15 mouse cellular contexts compared by ENCODE assay signal in genomic region chr2:154565562-154565961, GRCm38 (mm10). TPM values are rescaled to one million over a fixed set of nuclear protein-coding genes. Genes with fewer than 3 reads are reported as not detected.
DNase-seq lines count a peak whose midpoint lies in the region; ATAC-seq and TF ChIP-seq lines count a peak whose summit lies in the region.
"Had no signal": no experiment of that assay in that cellular context is flagged by ENCODE, and none has a peak within 500 bp of the region (broad histone marks: within the 10 kb centered on the region; RNA-seq: fewer than 3 reads in every experiment).

No protein-coding gene starts in this region.

- H3K36me3 ChIP-seq in hindbrain, embryonic 10.5 days, result peaks cover 63% of the 10 kb centered on the region
- H3K36me3 ChIP-seq in hindbrain, embryonic 11.5 days (ENCODE audit: control insufficient read depth, insufficient read depth, low read length), result 0 out of 2 replicates have a peak, but pooled peaks cover 2% of the 10 kb centered on the region
- H3K36me3 ChIP-seq in stomach, embryonic 16.5 days (ENCODE audit: control insufficient read depth, insufficient read depth, low read length), result peaks cover 18% of the 10 kb centered on the region
- H3K36me3 ChIP-seq in stomach, postnatal 0 days (ENCODE audit: control insufficient read depth, insufficient read depth, low read length), result peaks cover 6% of the 10 kb centered on the region; the same call in 1 of the 2 replicates
- peaks cover 31% of the 10 kb centered on the region for H3K36me3 ChIP-seq in forebrain, embryonic 14.5 days (ENCODE audit: control insufficient read depth, insufficient read depth, low read length)

- intact Hi-C loops in gastrocnemius, postnatal 36 days (cut with DNase I), result loop anchor here (5.0 kb wide), 1 partner anchor 42 kb away; no protein-coding TSS in a partner anchor

- TF ChIP-seq CTCF in stomach, postnatal 0 days (IDR thresholded peaks at IDR 0.05; ENCODE audit: low read depth), result no peak

- no peak for ATAC-seq in hindbrain, embryonic 11.5 days (ENCODE audit: low FRiP score)
- ATAC-seq in stomach, embryonic 16.5 days (ENCODE audit: insufficient read depth, low FRiP score), result no peak
- ATAC-seq in stomach, postnatal 0 days (ENCODE audit: low FRiP score, low TSS enrichment), result no peak
- ATAC-seq in forebrain, embryonic 14.5 days, result no peak

- no peak overlapping the region for H3K4me3 ChIP-seq in hindbrain, embryonic 10.5 days
- H3K4me3 ChIP-seq in hindbrain, embryonic 11.5 days (ENCODE audit: low read depth, low read length), result no peak overlapping the region
- no peak overlapping the region for H3K4me3 ChIP-seq in stomach, embryonic 16.5 days (replicated peaks; ENCODE audit: low read length)
- no peak overlapping the region for H3K4me3 ChIP-seq in stomach, postnatal 0 days (ENCODE audit: low read depth, low read length)
- no peak overlapping the region for H3K4me3 ChIP-seq in forebrain, embryonic 14.5 days (ENCODE audit: low read depth, low read length)
- H3K4me3 ChIP-seq: left cerebral cortex, adult 2 months had no signal

- no peaks in the 10 kb centered on the region for H3K9me3 ChIP-seq in hindbrain, embryonic 10.5 days
- H3K9me3 ChIP-seq in hindbrain, embryonic 11.5 days (ENCODE audit: control insufficient read depth, low read length), result no peaks in the 10 kb centered on the region
- no peaks in the 10 kb centered on the region for H3K9me3 ChIP-seq in stomach, embryonic 16.5 days (replicated peaks; ENCODE audit: control insufficient read depth, low read length)
- no peaks in the 10 kb centered on the region for H3K9me3 ChIP-seq in stomach, postnatal 0 days (ENCODE audit: control insufficient read depth, low read length)
- H3K9me3 ChIP-seq in forebrain, embryonic 14.5 days (replicated peaks; ENCODE audit: control insufficient read depth, low read length), result no peaks in the 10 kb centered on the region

- 74% methylated on average over 3 of the region's 3 CpGs for WGBS in hindbrain, embryonic 10.5 days
- WGBS in hindbrain, embryonic 11.5 days, result 80% methylated on average over 3 of the region's 3 CpGs
- 80% methylated on average over 3 of the region's 3 CpGs for WGBS in stomach, embryonic 16.5 days
- WGBS in stomach, postnatal 0 days, result 84% methylated on average over 3 of the region's 3 CpGs
- 73% methylated on average over 3 of the region's 3 CpGs for WGBS in forebrain, embryonic 14.5 days

- H3K4me2 ChIP-seq in hindbrain, embryonic 11.5 days (replicated peaks; ENCODE audit: low read depth, low read length), result no peak overlapping the region
- no peak overlapping the region for H3K4me2 ChIP-seq in stomach, embryonic 16.5 days (ENCODE audit: low read depth, low read length)
- H3K4me2 ChIP-seq in stomach, postnatal 0 days (replicated peaks; ENCODE audit: low read depth), result no peak overlapping the region
- H3K4me2 ChIP-seq in forebrain, embryonic 14.5 days (ENCODE audit: low read length), result no peak overlapping the region

- H3K9ac ChIP-seq in hindbrain, embryonic 11.5 days (ENCODE audit: low read depth, low read length), result no peak overlapping the region
- peak overlapping the region; percentile 1; the same call in 1 of the 2 replicates for H3K9ac ChIP-seq in stomach, embryonic 16.5 days (ENCODE audit: low read length)
- H3K9ac ChIP-seq in stomach, postnatal 0 days (ENCODE audit: low read length), result no peak overlapping the region
- 0 out of 2 replicates have a peak overlapping the region, but pooled peaks have one; percentile 32 for H3K9ac ChIP-seq in forebrain, embryonic 14.5 days (ENCODE audit: low read length)
- H3K9ac ChIP-seq: lung, embryonic 14.5 days had no signal

- no peaks in the 10 kb centered on the region for H3K27me3 ChIP-seq in hindbrain, embryonic 10.5 days (ENCODE audit: insufficient read depth, poor library complexity, severe bottlenecking)
- H3K27me3 ChIP-seq in hindbrain, embryonic 11.5 days (ENCODE audit: control insufficient read depth, insufficient read depth, low read length), result no peaks in the 10 kb centered on the region
- H3K27me3 ChIP-seq in stomach, embryonic 16.5 days (ENCODE audit: control insufficient read depth, insufficient read depth, low read length), result no peaks in the 10 kb centered on the region
- no peaks in the 10 kb centered on the region for H3K27me3 ChIP-seq in stomach, postnatal 0 days (ENCODE audit: control insufficient read depth, insufficient read depth, low read length)
- H3K27me3 ChIP-seq in forebrain, embryonic 14.5 days (replicated peaks; ENCODE audit: control insufficient read depth, insufficient read depth, low read length), result no peaks in the 10 kb centered on the region

- no peak for TF ChIP-seq EP300 in stomach, postnatal 0 days (optimal IDR thresholded peaks at IDR 0.05)

- H3K27ac ChIP-seq in hindbrain, embryonic 10.5 days, result peak overlapping the region; percentile 70
- no peak overlapping the region; the same call in 1 of the 2 replicates for H3K27ac ChIP-seq in hindbrain, embryonic 11.5 days (ENCODE audit: low read depth, low read length)
- H3K27ac ChIP-seq in stomach, embryonic 16.5 days (ENCODE audit: low read length), result no peak overlapping the region
- no peak overlapping the region for H3K27ac ChIP-seq in stomach, postnatal 0 days (replicated peaks)
- H3K27ac ChIP-seq in forebrain, embryonic 14.5 days (ENCODE audit: low read depth, low read length), result peak overlapping the region; percentile 5; the same call in 1 of the 2 replicates
- H3K27ac ChIP-seq: left cerebral cortex, adult 2 months had no signal

- H3K4me1 ChIP-seq in hindbrain, embryonic 10.5 days (replicated peaks), result peaks cover 72% of the 10 kb centered on the region
- H3K4me1 ChIP-seq in hindbrain, embryonic 11.5 days (replicated peaks; ENCODE audit: control insufficient read depth, insufficient read depth, low read length), result peaks cover 12% of the 10 kb centered on the region
- peaks cover 29% of the 10 kb centered on the region for H3K4me1 ChIP-seq in stomach, embryonic 16.5 days (ENCODE audit: control insufficient read depth, insufficient read depth, low read length)
- H3K4me1 ChIP-seq in stomach, postnatal 0 days (replicated peaks; ENCODE audit: control insufficient read depth, insufficient read depth), result peaks cover 3% of the 10 kb centered on the region; the same call in 1 of the 2 replicates
- H3K4me1 ChIP-seq in forebrain, embryonic 14.5 days (ENCODE audit: control insufficient read depth, insufficient read depth, low read length), result peaks cover 18% of the 10 kb centered on the region; the same call in 1 of the 2 replicates

- no peak for DNase-seq in hindbrain, embryonic 10.5 days (ENCODE audit: low spot score)
- DNase-seq in hindbrain, embryonic 11.5 days (ENCODE audit: low spot score), result no peak
- DNase-seq in stomach, postnatal 0 days (ENCODE audit: low spot score), result no peak
- DNase-seq in forebrain, embryonic 14.5 days (ENCODE audit: low spot score), result no peak
- no peak for DNase-seq in gastrocnemius, postnatal 36 days
- no peak for DNase-seq in Muller cell, postnatal 12 days (ENCODE audit: inconsistent ontology term)
- no peak for DNase-seq in frontal cortex, postnatal 14 days (ENCODE audit: low spot score in 2 of 2)
- DNase-seq: adrenal gland, adult 2 months; kidney, postnatal 36 days; lung, embryonic 14.5 days; spleen, adult 18-20 months had no signal

RNA-seq across cellular contexts. Expression of gene E2f1, which starts 4.1 kb away (rescaled TPM):
- 41.4 and 43.8 TPM in 2 replicates for polyA plus RNA-seq in hindbrain, embryonic 10.5 days (2016; fragmentation: Nextera tagmentation; extraction: Ambion mirVana)
- 13.0 and 16.9 TPM in 2 replicates for polyA plus RNA-seq in hindbrain, embryonic 11.5 days (2014; fragmentation: Nextera tagmentation; extraction: Ambion mirVana)
- polyA plus RNA-seq in stomach, embryonic 16.5 days (2015; fragmentation: Nextera tagmentation; extraction: Ambion mirVana), result 8.1 and 9.3 TPM in 2 replicates
- polyA plus RNA-seq in stomach, postnatal 0 days (2015; fragmentation: Nextera tagmentation; extraction: Ambion mirVana), result 5.7 and 6.1 TPM in 2 replicates
- polyA plus RNA-seq in forebrain, embryonic 14.5 days (2014; fragmentation: Nextera tagmentation; extraction: Ambion mirVana), result 3.5 and 5.0 TPM in 2 replicates
- under 1 TPM; 0.48 to 0.69 TPM for total RNA-seq in gastrocnemius, postnatal 36 days (2021)

RNA-seq across cellular contexts. Expression of gene Necab3, which starts 6.9 kb away (rescaled TPM):
- polyA plus RNA-seq in hindbrain, embryonic 10.5 days (2016; fragmentation: Nextera tagmentation; extraction: Ambion mirVana), result 9.8 and 16.0 TPM in 2 replicates
- 10.8 and 12.5 TPM in 2 replicates for polyA plus RNA-seq in hindbrain, embryonic 11.5 days (2014; fragmentation: Nextera tagmentation; extraction: Ambion mirVana)
- polyA plus RNA-seq in stomach, embryonic 16.5 days (2015; fragmentation: Nextera tagmentation; extraction: Ambion mirVana), result 1.4 and 1.7 TPM in 2 replicates
- polyA plus RNA-seq in stomach, postnatal 0 days (2015; fragmentation: Nextera tagmentation; extraction: Ambion mirVana), result 0.50 and 0.70 TPM in 2 replicates
- 19.8 and 23.6 TPM in 2 replicates for polyA plus RNA-seq in forebrain, embryonic 14.5 days (2014; fragmentation: Nextera tagmentation; extraction: Ambion mirVana)
- total RNA-seq in gastrocnemius, postnatal 36 days (2021), result under 1 TPM; 0.27 to 0.28 TPM

RNA-seq across cellular contexts. Expression of gene Actl10, which starts 14.0 kb away (rescaled TPM):
- 0.60 and 1.3 TPM in 2 replicates for polyA plus RNA-seq in hindbrain, embryonic 10.5 days (2016; fragmentation: Nextera tagmentation; extraction: Ambion mirVana)
- polyA plus RNA-seq in hindbrain, embryonic 11.5 days (2014; fragmentation: Nextera tagmentation; extraction: Ambion mirVana), result 0.32 and 0.69 TPM in 2 replicates
- 0.14 TPM in 1 of 2 replicates, not detected in the other for polyA plus RNA-seq in stomach, embryonic 16.5 days (2015; fragmentation: Nextera tagmentation; extraction: Ambion mirVana)
- polyA plus RNA-seq in stomach, postnatal 0 days (2015; fragmentation: Nextera tagmentation; extraction: Ambion mirVana), result not detected in 2 replicates
- 0.15 and 0.19 TPM in 2 replicates for polyA plus RNA-seq in forebrain, embryonic 14.5 days (2014; fragmentation: Nextera tagmentation; extraction: Ambion mirVana)
- total RNA-seq in gastrocnemius, postnatal 36 days (2021), result not detected
- total RNA-seq: adrenal gland, adult 2 months; heart, adult 8-10 months; left cerebral cortex, adult 2 months; megakaryocyte-erythroid progenitor cell, adult 5-6 weeks had no signal
- polyA plus RNA-seq: adrenal gland, adult 2 months had no signal

RNA-seq across cellular contexts. Expression of gene 1700003F12Rik, which starts 18.7 kb away (rescaled TPM):
- polyA plus RNA-seq in hindbrain, embryonic 10.5 days (2016; fragmentation: Nextera tagmentation; extraction: Ambion mirVana), result 9.5 and 10.0 TPM in 2 replicates
- polyA plus RNA-seq in hindbrain, embryonic 11.5 days (2014; fragmentation: Nextera tagmentation; extraction: Ambion mirVana), result 2.5 and 3.0 TPM in 2 replicates
- polyA plus RNA-seq in stomach, embryonic 16.5 days (2015; fragmentation: Nextera tagmentation; extraction: Ambion mirVana), result 0.59 and 1.6 TPM in 2 replicates
- 0.87 and 0.89 TPM in 2 replicates for polyA plus RNA-seq in stomach, postnatal 0 days (2015; fragmentation: Nextera tagmentation; extraction: Ambion mirVana)
- 1.2 TPM in 2 replicates for polyA plus RNA-seq in forebrain, embryonic 14.5 days (2014; fragmentation: Nextera tagmentation; extraction: Ambion mirVana)
- total RNA-seq in gastrocnemius, postnatal 36 days (2021), result not detected
- total RNA-seq: adrenal gland, adult 2 months; heart, adult 8-10 months; megakaryocyte-erythroid progenitor cell, adult 5-6 weeks had no signal

RNA-seq across cellular contexts. Expression of gene Pxmp4, which starts 37.9 kb away (rescaled TPM):
- 14.5 and 16.9 TPM in 2 replicates for polyA plus RNA-seq in hindbrain, embryonic 10.5 days (2016; fragmentation: Nextera tagmentation; extraction: Ambion mirVana)
- 12.8 and 14.1 TPM in 2 replicates for polyA plus RNA-seq in hindbrain, embryonic 11.5 days (2014; fragmentation: Nextera tagmentation; extraction: Ambion mirVana)
- 32.4 and 35.1 TPM in 2 replicates for polyA plus RNA-seq in stomach, embryonic 16.5 days (2015; fragmentation: Nextera tagmentation; extraction: Ambion mirVana)
- 49.7 and 52.8 TPM in 2 replicates for polyA plus RNA-seq in stomach, postnatal 0 days (2015; fragmentation: Nextera tagmentation; extraction: Ambion mirVana)
- polyA plus RNA-seq in forebrain, embryonic 14.5 days (2014; fragmentation: Nextera tagmentation; extraction: Ambion mirVana), result 14.8 and 15.2 TPM in 2 replicates
- total RNA-seq in gastrocnemius, postnatal 36 days (2021), result 10 to 100 TPM; 10.8 to 11.8 TPM

Comparison
In these comparisons a context has a peak if more than half of its experiments do, and no peak if none do; other contexts are left out.
1. H3K27ac ChIP-seq: peak in hindbrain, embryonic 10.5 days (single experiment) and forebrain, embryonic 14.5 days (single experiment); none in hindbrain, embryonic 11.5 days (single experiment), stomach, embryonic 16.5 days (single experiment) and stomach, postnatal 0 days (single experiment).
2. H3K9ac ChIP-seq: peak in stomach, embryonic 16.5 days (single experiment) and forebrain, embryonic 14.5 days (single experiment); none in hindbrain, embryonic 11.5 days (single experiment) and stomach, postnatal 0 days (single experiment).